Mouse (Mus musculus) frontal cortex, adult 2 months (tissue): ENCODE data around the gene Arfgef2. TPM values are rescaled to one million over a fixed set of nuclear protein-coding genes. Genes with fewer than 3 reads are reported as not detected.

Experiments used
- DNase-seq, 2 experiments: peaks; one replicate each; pipeline ENCODE4 v3.0.0; 2022; ENCODE audit warnings: low spot score in 1 of 2; ENCODE audit errors: extremely low spot score in 1 of 2
- polyA plus RNA-seq: library from polyadenylated mRNA; depleted of rRNA; stranded (reverse); fragments of >200 nt; gene quantifications from 2 replicates; pipeline ENCODE4 v1.2.3, GENCODE M21; 2012

The Arfgef2 gene
- polyA plus RNA-seq, 1 experiment, result 25.8 TPM

- DNase-seq, result no peak
These were observed 851 bp downstream of the Arfgef2 start for GRCm38 (mm10) chr2:166806173-166806705.

GRCm38 (mm10) chr2:166806813-166807212 is 1.4 kb downstream of the Arfgef2 start:
- DNase-seq, result no peak

- DNase-seq, result no peak
These were observed 4.1 kb downstream of the Arfgef2 start for GRCm38 (mm10) chr2:166809499-166809898.

- DNase-seq, result peak in 1 of 2 experiments; percentile 46
These were observed 5.4 kb downstream of the Arfgef2 start for GRCm38 (mm10) chr2:166810821-166811220.

- DNase-seq, result no peak
These were observed 13.2 kb downstream of the Arfgef2 start for GRCm38 (mm10) chr2:166818463-166819143.

- DNase-seq, result peak in 1 of 2 experiments; percentile 33
These were observed 14.5 kb downstream of the Arfgef2 start for GRCm38 (mm10) chr2:166819849-166820248.

- no peak for DNase-seq
These were observed 15.5 kb downstream of the Arfgef2 start for GRCm38 (mm10) chr2:166820844-166821243.

- no peak for DNase-seq
These were observed 16.0 kb downstream of the Arfgef2 start for GRCm38 (mm10) chr2:166821406-166821805.

GRCm38 (mm10) chr2:166822119-166822826 is 16.9 kb downstream of the Arfgef2 start:
- no peak for DNase-seq

- no peak for DNase-seq
These were observed 17.5 kb downstream of the Arfgef2 start for GRCm38 (mm10) chr2:166822901-166823300.

- DNase-seq, result no peak
These were observed 19.0 kb downstream of the Arfgef2 start for GRCm38 (mm10) chr2:166824386-166824785.

GRCm38 (mm10) chr2:166824998-166825397 is 19.6 kb downstream of the Arfgef2 start:
- DNase-seq, result no peak

GRCm38 (mm10) chr2:166826491-166827224 is 21.3 kb downstream of the Arfgef2 start:
- no peak for DNase-seq

GRCm38 (mm10) chr2:166828306-166828705 is 22.9 kb downstream of the Arfgef2 start:
- peak in 1 of 2 experiments; percentile 74 for DNase-seq

- no peak for DNase-seq
These were observed 25.0 kb downstream of the Arfgef2 start for GRCm38 (mm10) chr2:166830350-166830749.

- no peak for DNase-seq
These were observed 28.7 kb downstream of the Arfgef2 start for GRCm38 (mm10) chr2:166834091-166834490.

GRCm38 (mm10) chr2:166834796-166835195 is 29.4 kb downstream of the Arfgef2 start:
- peak in 1 of 2 experiments; percentile 61 for DNase-seq

GRCm38 (mm10) chr2:166835581-166835980 is 30.2 kb downstream of the Arfgef2 start:
- no peak for DNase-seq

GRCm38 (mm10) chr2:166841813-166842212 is 36.4 kb downstream of the Arfgef2 start:
- DNase-seq, result no peak

GRCm38 (mm10) chr2:166850691-166851090 is 45.3 kb downstream of the Arfgef2 start:
- DNase-seq, result no peak

- DNase-seq, result no peak
These were observed 46.9 kb downstream of the Arfgef2 start for GRCm38 (mm10) chr2:166852270-166852669.
